Mouse (Mus musculus): ENCODE data around the gene Chrnb2.

Chrnb2 gene

DNA sequence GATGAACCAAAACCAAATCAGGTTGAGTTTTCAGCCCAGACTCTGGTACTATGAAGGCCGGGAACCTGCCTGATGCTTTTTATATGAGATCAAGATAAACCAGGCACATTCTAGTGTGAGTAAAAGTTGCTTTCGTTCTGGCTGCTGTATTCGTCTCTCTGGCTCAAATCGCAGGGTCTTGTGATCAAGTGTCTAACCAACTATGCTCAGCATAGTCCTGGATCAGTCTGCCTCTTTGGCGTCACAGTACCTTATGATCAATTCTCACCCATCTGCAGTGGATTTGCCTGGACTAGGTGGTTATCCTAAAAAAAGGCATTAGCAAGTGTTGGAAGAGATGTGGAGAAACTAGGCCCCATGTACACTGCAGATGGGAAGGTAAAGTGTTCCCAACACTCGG, 60.4 kb downstream of the Chrnb2 start:
- no peak for DNase-seq

DNA sequence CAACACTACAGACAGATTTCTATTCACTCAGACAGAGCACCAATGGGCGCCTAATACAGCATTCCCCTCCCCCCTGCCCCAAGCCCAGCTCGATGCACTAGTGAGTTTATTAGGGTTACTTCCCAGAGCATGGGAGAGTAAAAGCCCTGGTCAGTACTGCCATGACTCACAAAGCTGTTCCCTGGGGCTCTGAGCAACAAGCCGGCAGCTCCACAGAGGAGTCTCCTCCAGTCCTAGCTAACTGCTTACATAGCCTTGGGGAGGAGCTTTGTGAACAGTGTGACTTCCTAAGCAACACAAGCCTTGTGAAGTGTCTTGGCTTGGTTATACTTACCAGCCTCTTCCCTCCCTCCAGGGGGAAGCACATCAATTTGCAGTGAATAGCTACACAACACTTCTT, 60.8 kb downstream of the Chrnb2 start:
- no peak for DNase-seq

DNA sequence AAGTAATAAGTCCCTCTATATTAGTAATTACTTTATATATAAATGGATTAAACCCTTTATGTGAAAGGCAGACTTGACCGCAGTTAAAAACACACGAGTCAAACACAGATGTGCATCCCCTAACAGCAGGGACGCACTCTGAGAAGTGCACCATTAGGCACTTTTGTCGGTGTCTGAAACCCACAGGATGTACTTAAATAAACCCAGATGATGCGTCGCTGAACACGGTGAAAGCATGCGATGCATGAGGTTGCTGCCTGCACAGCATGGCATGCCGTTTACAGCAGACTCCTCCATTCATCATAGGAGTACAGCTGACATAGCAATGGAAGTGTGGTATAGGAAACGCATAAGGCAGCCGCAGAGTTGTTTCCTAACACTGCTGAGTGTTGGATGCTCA, 64.0 kb downstream of the Chrnb2 start:
- no peak for DNase-seq

DNA sequence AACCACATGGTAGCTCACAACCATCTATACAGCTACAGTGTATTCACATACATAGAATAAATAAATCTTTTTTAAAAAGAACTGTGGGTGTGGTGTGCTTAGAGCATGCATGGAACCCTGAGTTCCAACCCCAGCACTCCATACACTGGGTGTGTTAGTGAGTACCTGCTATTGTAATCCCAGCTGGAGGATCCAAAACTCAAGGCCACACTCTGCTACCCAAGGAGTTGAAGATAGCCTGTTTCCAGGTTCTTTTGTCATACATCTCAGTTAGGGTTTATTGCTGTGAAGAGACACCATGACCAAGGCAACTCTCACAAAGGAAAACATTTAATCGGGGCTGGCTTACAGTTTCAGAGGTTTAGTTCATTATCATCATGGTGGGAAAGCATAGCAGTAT, 65.5 kb downstream of the Chrnb2 start:
- no peak for DNase-seq
